Mouse (Mus musculus): Measurements from ENCODE around the gene Tmtc4. TPM values are rescaled to one million over a fixed set of nuclear protein-coding genes. Genes with fewer than 3 reads are reported as not detected.

The Tmtc4 gene
- polyA plus RNA-seq, 1 experiment from 2014 or later, result 43.5 TPM

GRCm38 (mm10) chr14:122898550-122898949 is 85.3 kb downstream of the Tmtc4 start:
- ATAC-seq (ENCODE audit: insufficient number of reproducible peaks, insufficient read depth, low FRiP score, low TSS enrichment), result no peak
- Histone ChIP-seq H3K27ac (no peak overlapping the region), H3K4me1 (peaks cover 7% of the 10 kb centered on the region; the same call in 1 of the 2 replicates), H3K36me3 (no peaks in the 10 kb centered on the region), H3K9me3 (no peaks in the 10 kb centered on the region), H3K4me3 (no peak overlapping the region), H3K4me2 (replicated peaks) (no peak overlapping the region), H3K27me3 (no peaks in the 10 kb centered on the region), H3K9ac (no peak overlapping the region)

GRCm38 (mm10) chr14:122896106-122896505 is 87.7 kb downstream of the Tmtc4 start:
- H3K9ac ChIP-seq, result no peak overlapping the region
- 95% methylated on average over 1 of the region's 1 CpGs for WGBS
- no peak overlapping the region for H3K4me3 ChIP-seq
- H3K4me2 ChIP-seq (replicated peaks), result no peak overlapping the region
- H3K4me1 ChIP-seq, result peaks cover 7% of the 10 kb centered on the region; the same call in 1 of the 2 replicates
- H3K27me3 ChIP-seq, result no peaks in the 10 kb centered on the region
- H3K36me3 ChIP-seq, result no peaks in the 10 kb centered on the region
- H3K27ac ChIP-seq, result no peak overlapping the region
- no peaks in the 10 kb centered on the region for H3K9me3 ChIP-seq
- ATAC-seq (ENCODE audit: insufficient number of reproducible peaks, insufficient read depth, low FRiP score, low TSS enrichment), result no peak

DNA sequence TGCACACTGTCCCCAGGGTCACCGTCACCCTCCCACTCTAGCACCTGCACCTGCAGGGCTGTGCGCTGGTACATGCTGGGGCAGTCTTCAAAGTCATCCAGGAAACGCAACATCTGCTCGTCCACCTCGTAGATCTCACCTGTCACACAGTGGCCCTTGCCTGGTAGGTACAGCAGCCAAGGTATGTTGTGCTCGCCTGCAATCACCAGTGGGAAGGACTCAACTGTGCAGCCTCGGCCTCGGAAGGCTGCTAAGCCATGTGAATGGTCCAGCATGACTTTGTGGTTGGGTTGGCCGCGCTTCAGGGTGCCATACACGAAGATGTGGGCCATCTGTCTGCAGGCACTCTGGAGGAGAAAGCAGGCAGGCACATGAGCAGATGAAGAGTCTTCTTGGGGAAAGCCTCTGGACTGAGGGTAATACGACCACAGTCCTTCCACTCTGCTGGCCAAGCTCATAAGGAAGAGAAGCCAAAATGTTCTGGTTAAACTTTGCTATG is 92.3 kb downstream of the Tmtc4 start:
- no peak overlapping the region for H3K4me2 ChIP-seq (replicated peaks)
- H3K27ac ChIP-seq, result no peak overlapping the region
- H3K9me3 ChIP-seq, result no peaks in the 10 kb centered on the region
- H3K9ac ChIP-seq, result no peak overlapping the region
- ATAC-seq (ENCODE audit: insufficient number of reproducible peaks, insufficient read depth, low FRiP score, low TSS enrichment), result no peak
- WGBS, result 91% methylated on average over 12 of the region's 12 CpGs
- H3K4me1 ChIP-seq, result peaks cover 4% of the 10 kb centered on the region; the same call in 1 of the 2 replicates
- no peaks in the 10 kb centered on the region for H3K27me3 ChIP-seq
- no peak overlapping the region for H3K4me3 ChIP-seq
- no peaks in the 10 kb centered on the region for H3K36me3 ChIP-seq

- Histone ChIP-seq H3K27ac (no peak overlapping the region), H3K4me1 (peaks cover 9% of the 10 kb centered on the region; the same call in 1 of the 2 replicates), H3K27me3 (no peaks in the 10 kb centered on the region), H3K9me3 (no peaks in the 10 kb centered on the region), H3K4me2 (replicated peaks) (no peak overlapping the region), H3K4me3 (no peak overlapping the region), H3K9ac (no peak overlapping the region), H3K36me3 (no peaks in the 10 kb centered on the region)
- WGBS, result 98% methylated on average over 1 of the region's 1 CpGs
- ATAC-seq (ENCODE audit: insufficient number of reproducible peaks, insufficient read depth, low FRiP score, low TSS enrichment), result no peak
Observed at GRCm38 (mm10) chr14:122888480-122888872, 95.4 kb downstream of the Tmtc4 start.

- peaks cover 15% of the 10 kb centered on the region; the same call in 1 of the 2 replicates for H3K4me1 ChIP-seq
- 84% methylated on average over 3 of the region's 3 CpGs for WGBS
Observed at GRCm38 (mm10) chr14:122887702-122888479, 95.9 kb downstream of the Tmtc4 start.

DNA sequence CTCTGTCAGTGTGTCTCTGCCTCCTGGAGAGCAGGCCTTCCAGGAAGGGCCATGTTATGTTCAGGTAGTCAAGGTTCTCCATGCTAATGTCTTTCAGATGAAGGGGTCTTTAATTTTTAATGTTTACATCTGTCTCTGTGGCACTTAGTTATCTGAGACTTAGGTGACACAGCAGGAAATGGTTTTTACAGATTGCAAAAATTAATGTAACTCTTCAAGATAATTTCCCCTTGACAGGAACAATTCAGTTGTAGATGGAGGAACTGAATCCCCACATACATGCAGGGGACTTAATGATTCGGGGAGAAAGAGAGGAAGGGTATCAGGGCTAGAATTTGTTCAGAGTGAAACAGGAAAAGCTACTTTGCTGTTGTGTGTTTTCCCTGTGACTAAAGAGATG is 96.6 kb downstream of the Tmtc4 start:
- Histone ChIP-seq H3K4me2 (replicated peaks) (no peak overlapping the region), H3K4me1 (peaks cover 21% of the 10 kb centered on the region; the same call in 1 of the 2 replicates), H3K9me3 (no peaks in the 10 kb centered on the region), H3K27me3 (no peaks in the 10 kb centered on the region), H3K4me3 (no peak overlapping the region), H3K9ac (no peak overlapping the region), H3K36me3 (no peaks in the 10 kb centered on the region), H3K27ac (no peak overlapping the region)
- WGBS, result 63% methylated on average over 1 of the region's 1 CpGs
- ATAC-seq (ENCODE audit: insufficient number of reproducible peaks, insufficient read depth, low FRiP score, low TSS enrichment), result no peak

More at GRCm38 (mm10) chr14:122887702-122888479, 95.9 kb downstream of the Tmtc4 start:
- Histone ChIP-seq H3K9ac (no peak overlapping the region), H3K36me3 (no peaks in the 10 kb centered on the region), H3K4me3 (no peak overlapping the region), H3K27me3 (no peaks in the 10 kb centered on the region), H3K27ac (no peak overlapping the region), H3K9me3 (no peaks in the 10 kb centered on the region), H3K4me2 (replicated peaks) (no peak overlapping the region)
- no peak for ATAC-seq (ENCODE audit: insufficient number of reproducible peaks, insufficient read depth, low FRiP score, low TSS enrichment)

DNA sequence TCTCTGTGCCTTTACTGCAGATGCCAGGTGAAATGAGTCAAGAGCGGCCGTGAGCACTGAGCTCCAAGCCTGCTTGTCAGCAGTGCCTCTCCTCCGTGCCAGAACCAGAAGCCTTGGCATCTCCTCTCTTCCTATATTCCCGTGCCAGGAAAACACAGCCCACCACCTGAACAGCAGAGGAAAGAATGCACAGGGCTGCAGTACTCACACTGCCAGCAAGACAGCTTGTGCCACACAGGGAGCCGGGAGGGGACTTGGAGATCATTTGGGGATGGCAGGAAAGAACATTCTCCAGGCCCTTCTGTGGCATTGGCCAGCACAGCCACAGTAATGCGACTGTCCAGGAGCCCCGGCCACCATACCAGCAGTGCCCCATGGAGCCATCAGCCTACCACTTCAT is 97.9 kb downstream of the Tmtc4 start:
- WGBS, result 90% methylated on average over 7 of the region's 7 CpGs
- Histone ChIP-seq H3K9me3 (no peaks in the 10 kb centered on the region), H3K36me3 (no peaks in the 10 kb centered on the region), H3K27ac (no peak overlapping the region), H3K27me3 (no peaks in the 10 kb centered on the region), H3K4me1 (peaks cover 31% of the 10 kb centered on the region), H3K9ac (no peak overlapping the region), H3K4me3 (no peak overlapping the region), H3K4me2 (replicated peaks) (no peak overlapping the region)
- no peak for ATAC-seq (ENCODE audit: insufficient number of reproducible peaks, insufficient read depth, low FRiP score, low TSS enrichment)

DNA sequence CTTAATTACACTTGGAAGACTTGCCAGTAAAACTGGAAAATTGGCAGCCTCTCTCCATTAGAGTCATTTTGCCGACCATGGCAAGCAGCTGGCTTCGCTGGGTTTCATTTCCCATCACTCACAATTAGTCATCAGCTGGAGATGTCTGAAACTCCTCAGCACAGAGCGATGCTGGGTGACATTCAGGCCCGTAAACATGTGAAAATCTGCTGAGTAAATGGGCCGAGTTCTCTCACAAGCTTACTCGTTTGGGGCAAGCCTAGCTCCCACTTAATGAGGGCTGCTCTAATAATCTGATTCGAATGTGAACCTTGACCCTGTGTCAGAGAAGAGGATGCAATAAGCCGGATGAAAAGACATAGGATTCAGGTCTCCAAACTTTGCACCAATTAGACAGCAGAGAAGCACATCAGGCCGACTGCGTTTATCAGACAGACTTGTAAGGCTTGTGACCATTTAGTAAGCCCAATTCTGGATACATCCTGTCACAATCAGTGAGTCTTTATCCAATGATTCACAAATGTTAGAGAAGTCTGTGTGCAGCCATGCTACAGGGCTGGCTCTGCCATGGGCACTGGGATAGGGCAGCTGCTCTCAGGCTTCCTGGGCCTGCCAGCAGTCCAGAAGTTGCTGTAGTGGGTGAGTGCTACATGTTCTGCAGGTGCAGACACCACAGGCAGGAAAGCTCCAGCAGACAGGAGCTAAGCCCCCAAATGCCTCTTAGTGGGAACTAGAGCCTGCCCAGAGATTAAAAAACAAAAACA is 99.8 kb downstream of the Tmtc4 start:
- H3K27ac ChIP-seq, result no peak overlapping the region
- ATAC-seq (ENCODE audit: insufficient number of reproducible peaks, insufficient read depth, low FRiP score, low TSS enrichment), result peak; percentile 42; the same call in 1 of the 2 replicates
- no peak overlapping the region for H3K9ac ChIP-seq
- peaks cover 31% of the 10 kb centered on the region for H3K4me1 ChIP-seq
- H3K4me3 ChIP-seq, result no peak overlapping the region
- no peaks in the 10 kb centered on the region for H3K36me3 ChIP-seq
- no peaks in the 10 kb centered on the region for H3K27me3 ChIP-seq
- no peak overlapping the region for H3K4me2 ChIP-seq (replicated peaks)
- WGBS, result 34% methylated on average over 10 of the region's 10 CpGs
- H3K9me3 ChIP-seq, result no peaks in the 10 kb centered on the region

DNA sequence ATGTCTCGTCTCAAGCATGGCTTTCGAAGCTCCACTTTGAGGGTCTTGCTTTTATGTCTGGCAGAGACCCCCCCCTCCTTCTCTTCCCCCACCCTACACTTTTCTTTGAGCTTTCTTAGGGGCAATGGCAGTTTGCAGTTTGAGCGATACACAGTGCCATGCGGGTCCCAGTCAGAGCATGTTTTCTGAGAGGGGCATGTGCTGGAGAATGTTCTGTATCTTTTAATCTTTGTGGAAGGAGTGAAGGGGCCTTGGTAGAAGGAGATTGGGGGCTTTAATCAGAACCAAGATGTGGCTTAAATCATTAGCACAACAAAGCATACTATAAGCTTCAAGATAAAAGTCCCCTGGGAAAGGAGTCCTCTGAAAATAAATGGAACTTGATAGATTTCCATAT is 100.4 kb downstream of the Tmtc4 start:
- no peaks in the 10 kb centered on the region for H3K27me3 ChIP-seq
- no peak overlapping the region for H3K27ac ChIP-seq
- no peaks in the 10 kb centered on the region for H3K36me3 ChIP-seq
- H3K9ac ChIP-seq, result no peak overlapping the region
- H3K9me3 ChIP-seq, result no peaks in the 10 kb centered on the region
- 62% methylated on average over 4 of the region's 4 CpGs for WGBS
- ATAC-seq (ENCODE audit: insufficient number of reproducible peaks, insufficient read depth, low FRiP score, low TSS enrichment), result no peak
- H3K4me1 ChIP-seq, result peaks cover 31% of the 10 kb centered on the region
- no peak overlapping the region for H3K4me2 ChIP-seq (replicated peaks)
- no peak overlapping the region for H3K4me3 ChIP-seq

GRCm38 (mm10) chr14:122882795-122883409 is 100.9 kb downstream of the Tmtc4 start:
- 73% methylated on average over 7 of the region's 7 CpGs for WGBS
- Histone ChIP-seq H3K27me3 (no peaks in the 10 kb centered on the region), H3K4me1 (peaks cover 31% of the 10 kb centered on the region), H3K9me3 (no peaks in the 10 kb centered on the region), H3K27ac (no peak overlapping the region), H3K9ac (no peak overlapping the region), H3K36me3 (no peaks in the 10 kb centered on the region), H3K4me2 (replicated peaks) (no peak overlapping the region), H3K4me3 (no peak overlapping the region)
- ATAC-seq (ENCODE audit: insufficient number of reproducible peaks, insufficient read depth, low FRiP score, low TSS enrichment), result no peak

GRCm38 (mm10) chr14:122882201-122882639 is 101.6 kb downstream of the Tmtc4 start:
- WGBS, result 49% methylated on average over 9 of the region's 9 CpGs
- no peak for ATAC-seq (ENCODE audit: insufficient number of reproducible peaks, insufficient read depth, low FRiP score, low TSS enrichment)
- Histone ChIP-seq H3K27me3 (no peaks in the 10 kb centered on the region), H3K27ac (peak overlapping the region; percentile 38; the same call in 1 of the 2 replicates), H3K4me3 (no peak overlapping the region), H3K9me3 (no peaks in the 10 kb centered on the region), H3K4me2 (replicated peaks) (no peak overlapping the region), H3K9ac (no peak overlapping the region), H3K4me1 (peaks cover 27% of the 10 kb centered on the region), H3K36me3 (no peaks in the 10 kb centered on the region)

Measured in embryonic facial prominence, embryonic 12.5 days (tissue).